Mouse (Mus musculus) brain, embryonic 14.5 days (tissue): ENCODE data around the gene Grip1.

Experiments
- CTCF ChIP-seq: fragments of 200-500 bp; IDR thresholded peaks from 2 replicates; pipeline ENCODE4 v1.5.1; 2012; ENCODE audit warnings: inconsistent platforms, mild to moderate bottlenecking, moderate library complexity, borderline replicate concordance; ENCODE audit not compliant: insufficient read depth, insufficient read length; ENCODE audit errors: extremely low read depth
- POLR2A ChIP-seq: fragments of 200-500 bp; IDR thresholded peaks from 2 replicates; pipeline ENCODE4 v1.6.1; 2012; ENCODE audit warnings: mild to moderate bottlenecking, inconsistent platforms, borderline replicate concordance; ENCODE audit not compliant: poor library complexity, insufficient read depth, insufficient read length, severe bottlenecking; ENCODE audit errors: extremely low read depth

- TF ChIP-seq CTCF (no peak), POLR2A (no peak)
Measured at GRCm38 (mm10) chr10:119534852-119535251, 81.2 kb downstream of the Grip1 start.
